Mouse (Mus musculus) liver, postnatal 0 days (tissue): ENCODE measurements around the gene Kif18b.

ENCODE experiments used
- CTCF ChIP-seq: sonication (generic); IDR thresholded peaks from 2 replicates; pipeline ENCODE4 v1.5.1; 2016; ENCODE audit warnings: antibody characterized with exemption, low read depth
- EP300 ChIP-seq: IDR thresholded peaks from 2 replicates; pipeline ENCODE4 v1.6.1; 2016; ENCODE audit warnings: antibody characterized with exemption, low read depth, mild to moderate bottlenecking

DNA sequence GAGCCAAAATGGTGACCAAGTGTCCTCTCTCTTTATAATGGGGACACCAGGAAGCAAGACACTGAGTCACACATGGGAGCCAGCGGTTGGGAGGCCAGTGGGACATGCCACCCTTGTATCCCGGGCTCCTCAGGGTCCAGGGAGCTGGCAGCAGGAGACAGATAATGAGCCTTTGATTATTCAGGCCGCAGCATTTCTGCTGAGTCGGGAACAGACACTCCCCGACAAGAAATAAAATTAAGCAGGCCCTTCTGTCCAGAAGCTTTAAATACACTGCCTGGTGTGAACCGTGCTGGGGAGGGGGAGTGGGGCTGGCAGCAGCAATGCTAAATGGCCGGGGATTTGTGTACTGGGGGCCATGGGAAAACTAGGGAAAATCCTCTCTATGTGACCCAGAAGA lies 13.5 kb downstream of the Kif18b start:
- TF ChIP-seq CTCF (no peak), EP300 (no peak)
